Mouse (Mus musculus) kidney, adult 11 months (tissue): ENCODE data around the gene Trdn.

ENCODE experiments used
- DNase-seq: peaks from one replicate; pipeline ENCODE4 v3.0.0; 2022

Gene Trdn

DNA sequence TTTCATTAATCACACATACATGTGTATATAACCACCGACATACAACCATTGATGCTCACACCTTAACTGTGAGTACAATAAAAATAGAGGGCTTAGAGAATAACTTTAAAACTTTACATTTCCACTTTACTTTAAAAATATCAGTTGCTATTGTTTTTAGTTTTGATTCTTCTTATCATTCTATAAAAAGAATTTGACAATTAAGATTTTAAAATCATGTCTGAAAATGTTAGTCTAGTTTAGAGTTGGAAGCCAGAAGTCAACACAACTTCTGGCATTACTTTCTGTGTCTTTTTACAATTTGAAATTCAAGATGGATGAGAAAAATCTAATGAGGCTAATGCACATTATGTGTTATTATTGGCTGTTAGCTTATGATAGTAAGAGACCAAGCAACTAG is at the start of gene Trdn:
Gene Trdn, plus strand, starts transcription at position 301 of the 400 bp plus-strand sequence.
- DNase-seq, result no peak

DNA sequence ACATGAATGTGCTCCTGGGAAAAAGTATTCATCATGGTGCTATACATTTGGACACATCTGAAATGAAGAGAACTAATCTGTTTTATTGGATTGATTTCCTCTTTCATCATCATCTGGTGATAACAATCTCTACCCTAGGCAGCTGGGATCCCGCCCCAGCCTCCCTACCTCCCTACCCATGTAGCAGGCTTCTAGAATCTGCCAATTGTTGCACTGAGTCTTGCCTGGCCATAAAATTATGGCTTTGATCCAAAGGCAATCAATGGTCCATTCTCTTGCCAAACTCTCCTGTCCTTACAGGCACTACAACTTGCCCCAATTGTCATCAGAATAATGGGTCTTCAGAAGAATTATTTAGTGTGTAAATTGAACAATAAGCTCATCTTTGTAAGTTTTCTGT is 19.6 kb upstream of the Trdn start:
- DNase-seq, result no peak

GRCm38 (mm10) chr10:33065566-33065965 is 14.8 kb upstream of the Trdn start:
- DNase-seq, result no peak

GRCm38 (mm10) chr10:33073126-33073525 is 7.2 kb upstream of the Trdn start:
- DNase-seq, result no peak

DNA sequence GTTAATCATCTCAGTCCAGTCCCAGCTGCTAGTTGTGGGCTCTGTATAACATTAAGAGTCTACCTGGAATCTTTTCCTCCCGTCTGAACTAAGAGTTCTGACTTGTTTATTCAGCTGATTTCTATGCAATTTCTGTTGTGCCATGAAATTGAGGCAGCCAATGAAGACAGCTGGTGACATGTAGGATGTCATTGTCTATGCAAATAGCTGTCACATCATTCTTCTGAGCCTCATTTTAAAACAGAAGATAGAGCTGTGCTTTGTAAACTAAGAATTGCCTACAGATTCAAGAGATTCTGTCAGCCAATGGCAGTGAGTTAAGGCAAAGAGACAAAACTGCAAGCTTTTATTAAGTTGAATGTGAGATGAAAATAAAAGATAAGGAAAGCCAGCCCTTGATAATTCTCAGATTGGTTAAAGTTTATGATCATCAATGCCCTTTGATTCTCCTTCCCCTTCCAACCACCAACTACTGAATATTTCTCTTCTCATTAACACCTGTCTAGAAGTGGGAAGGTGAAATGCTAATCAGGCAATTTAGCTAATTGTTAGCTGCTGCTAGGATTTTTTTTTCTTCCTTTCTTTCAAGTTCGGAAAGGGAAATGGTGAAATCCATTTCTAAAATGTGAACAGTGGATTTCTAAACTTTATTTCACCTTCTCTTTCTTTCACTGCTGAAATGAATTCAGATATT is 1.9 kb downstream of the Trdn start:
- no peak for DNase-seq

- no peak for DNase-seq
Measured at GRCm38 (mm10) chr10:33082961-33083626, 2.7 kb downstream of the Trdn start.

DNA sequence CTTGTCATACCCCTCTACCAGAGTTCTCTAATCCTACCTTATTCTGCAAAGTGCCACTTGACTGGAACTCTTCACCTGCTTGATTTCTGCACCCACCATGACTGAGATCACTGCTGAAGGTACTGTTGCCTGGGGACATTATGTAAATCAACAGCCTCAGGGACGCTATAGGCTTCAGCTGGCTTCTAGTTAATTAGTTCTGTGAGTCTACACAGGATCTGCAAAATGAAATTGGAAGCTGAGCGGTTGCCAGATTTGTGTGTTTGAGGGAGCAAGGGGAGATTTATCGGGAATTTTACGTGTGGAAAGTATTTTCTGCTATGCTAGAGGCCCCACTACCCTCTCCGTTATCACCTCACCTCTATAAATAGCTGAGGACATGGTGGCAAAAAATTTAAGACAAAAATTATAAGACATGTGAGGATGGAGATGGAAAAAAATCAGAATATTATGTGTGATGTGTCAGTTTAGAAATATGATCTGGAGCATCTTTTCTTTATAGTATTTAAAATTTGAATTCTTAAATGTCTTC is 3.3 kb downstream of the Trdn start:
- no peak for DNase-seq

- no peak for DNase-seq
Measured at GRCm38 (mm10) chr10:33088403-33088802, 8.0 kb downstream of the Trdn start.

GRCm38 (mm10) chr10:33092400-33092799 is 12.0 kb downstream of the Trdn start:
- DNase-seq, result no peak

DNA sequence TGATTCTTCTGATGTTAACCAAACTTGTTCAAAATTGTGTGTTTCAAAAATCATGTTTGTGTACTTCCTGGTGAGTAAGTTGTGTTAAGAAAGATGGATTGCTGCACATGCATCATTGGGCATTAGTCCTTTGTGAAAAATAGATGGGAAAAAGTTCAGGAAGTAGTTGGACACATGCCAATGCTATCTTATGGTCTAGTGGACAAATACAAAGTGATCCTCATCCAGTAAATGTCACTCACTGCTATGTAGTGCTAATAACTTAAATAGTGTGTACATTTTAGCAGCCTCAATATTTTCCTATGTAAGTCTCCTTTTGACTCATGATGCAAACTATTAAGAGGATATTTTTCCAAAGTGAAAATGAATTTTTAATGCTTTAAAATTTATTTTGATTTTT is 27.6 kb downstream of the Trdn start:
- DNase-seq, result no peak

DNA sequence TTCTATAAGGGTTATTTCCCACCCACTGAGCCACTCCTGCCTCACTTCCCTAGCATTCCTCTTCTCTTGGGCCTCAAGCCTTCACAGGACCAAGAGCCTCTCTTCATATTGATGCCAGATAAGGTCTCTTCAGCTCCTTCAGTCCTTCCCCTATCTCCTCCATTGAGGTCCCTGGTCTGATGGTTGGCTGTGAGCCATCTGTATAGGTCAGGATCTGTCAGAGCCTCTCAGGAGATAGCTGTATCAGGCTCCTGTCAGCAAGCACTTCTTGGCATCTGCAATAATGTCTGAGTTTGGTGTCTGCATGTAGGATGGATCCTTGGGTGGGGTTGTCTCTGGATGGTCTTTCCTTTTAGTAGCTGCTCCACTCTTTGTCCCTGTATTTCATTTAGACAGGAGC is 42.7 kb downstream of the Trdn start:
- no peak for DNase-seq

GRCm38 (mm10) chr10:33144911-33145310 is 64.6 kb downstream of the Trdn start:
- DNase-seq, result no peak

- no peak for DNase-seq
Measured at GRCm38 (mm10) chr10:33179731-33180631, 99.6 kb downstream of the Trdn start.

- DNase-seq, result no peak
Measured at GRCm38 (mm10) chr10:33189031-33189430, 108.7 kb downstream of the Trdn start.

GRCm38 (mm10) chr10:33195919-33196318 is 115.6 kb downstream of the Trdn start:
- no peak for DNase-seq

DNA sequence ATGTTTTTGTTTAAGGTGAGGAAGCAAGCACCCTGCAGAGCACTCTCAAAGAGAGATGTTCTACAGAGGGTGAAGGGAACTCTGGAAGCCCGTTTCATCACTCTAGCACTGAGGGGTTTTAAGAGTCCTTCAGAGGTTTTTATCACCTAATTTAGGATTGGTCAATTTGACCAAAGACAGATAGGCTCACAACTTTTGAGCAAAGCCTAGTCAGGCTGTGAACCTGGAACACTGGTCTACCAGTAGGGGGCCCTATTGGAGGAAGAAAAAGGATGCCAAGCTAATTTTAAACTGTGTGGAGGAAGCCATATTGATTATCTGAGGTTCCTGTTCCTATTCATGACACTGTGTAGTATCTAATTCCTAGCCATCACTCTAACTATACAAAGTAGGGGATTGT is 117.9 kb downstream of the Trdn start:
- no peak for DNase-seq

DNA sequence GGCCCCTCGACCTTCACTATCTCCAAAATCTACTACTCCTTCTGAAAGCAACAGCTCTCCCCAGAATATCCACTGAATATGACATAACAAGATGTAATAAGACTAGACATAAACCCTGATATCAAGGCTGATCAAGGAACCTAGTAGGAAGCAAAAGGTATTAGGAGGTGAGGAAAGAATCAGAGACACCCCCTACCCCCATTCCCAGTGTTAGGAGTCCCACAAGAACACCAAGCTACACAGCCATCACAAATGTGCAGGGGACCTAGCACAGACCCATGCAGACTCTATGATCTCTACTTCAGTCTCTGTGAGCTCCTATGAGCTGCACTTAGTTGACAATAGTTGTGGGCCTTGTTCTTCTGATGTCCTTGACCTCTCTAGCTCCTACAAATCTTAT is 130.1 kb downstream of the Trdn start:
- DNase-seq, result no peak

- no peak for DNase-seq
Measured at GRCm38 (mm10) chr10:33253911-33254310, 173.6 kb downstream of the Trdn start.

DNA sequence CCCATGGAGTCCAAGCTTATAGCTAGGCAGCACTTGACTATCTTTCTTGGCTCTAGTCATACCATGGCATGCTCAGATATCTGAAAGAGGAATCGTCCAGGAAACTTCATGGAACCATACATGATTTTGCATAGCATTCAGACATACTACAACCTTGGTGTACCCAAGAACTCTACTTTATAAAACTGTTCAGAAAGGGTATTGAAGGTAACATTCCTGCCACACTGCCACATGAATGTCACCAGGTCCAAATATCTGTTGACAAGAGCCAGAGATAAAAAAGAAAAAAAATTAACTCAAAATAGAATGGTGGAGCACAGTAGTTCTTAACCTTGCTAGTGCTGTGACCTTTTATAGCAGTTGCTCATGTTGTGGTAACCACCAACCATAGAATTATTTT is 175.8 kb downstream of the Trdn start:
- no peak for DNase-seq

GRCm38 (mm10) chr10:33304982-33305381 is 224.6 kb downstream of the Trdn start:
- no peak for DNase-seq

GRCm38 (mm10) chr10:33353026-33353425 is 272.7 kb downstream of the Trdn start:
- no peak for DNase-seq

DNA sequence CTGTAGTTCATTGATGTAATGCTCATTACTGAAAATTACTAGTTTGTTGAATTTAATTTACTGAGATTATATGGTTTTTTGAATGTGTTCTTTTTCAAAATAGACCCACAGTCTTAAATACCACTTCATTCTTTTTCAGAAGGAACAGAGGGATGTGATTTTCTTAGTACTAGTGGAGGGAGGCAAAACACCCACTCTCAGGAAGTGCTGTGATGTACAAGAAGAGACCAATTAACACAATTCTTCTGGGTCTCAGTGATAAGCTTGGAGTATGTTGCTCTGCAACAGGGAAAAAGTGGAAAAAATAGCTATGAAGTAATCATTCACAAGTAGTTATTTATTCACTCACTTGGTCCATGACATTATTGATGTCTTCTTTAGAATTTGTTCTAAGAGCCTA is 286.2 kb downstream of the Trdn start:
- DNase-seq, result no peak

DNA sequence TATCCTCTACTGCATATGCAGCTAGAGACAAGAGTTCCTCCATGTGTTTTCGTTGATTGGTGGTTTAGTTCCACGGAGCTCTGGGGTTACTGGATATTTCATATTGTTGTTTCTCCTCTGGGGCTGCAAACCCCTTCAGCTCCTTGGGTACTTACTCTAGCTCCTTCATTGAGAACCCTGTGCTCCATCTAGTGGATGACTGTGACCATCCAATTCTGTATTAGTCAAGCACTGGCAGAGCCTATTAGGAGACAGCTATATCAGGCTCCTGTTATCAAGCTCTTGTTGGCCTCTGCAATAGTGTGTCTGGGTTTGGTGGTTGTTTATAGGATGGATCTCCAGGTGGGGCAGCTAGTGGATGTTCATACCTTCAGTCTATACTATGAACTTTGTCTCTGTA is 290.2 kb downstream of the Trdn start:
- DNase-seq, result no peak
